Mouse (Mus musculus) inflammation-experienced regulatory T-cells, adult 6 months (primary cell): ENCODE results near the gene Erc2. TPM values are rescaled to one million over a fixed set of nuclear protein-coding genes. Genes with fewer than 3 reads are reported as not detected.

Experiments
- ATAC-seq: one replicate; pipeline ENCODE4 v1.8.0; 2017
- polyA plus RNA-seq, 3 experiments: library from polyadenylated mRNA; unstranded; fragments of 100-300 nt; shearing (Covaris generic); gene quantifications; one replicate each; pipeline ENCODE4 v1.2.1; 2017

Erc2 gene
- polyA plus RNA-seq, 3 experiments from 2014 or later, result 0.27 TPM; not detected in 2

DNA sequence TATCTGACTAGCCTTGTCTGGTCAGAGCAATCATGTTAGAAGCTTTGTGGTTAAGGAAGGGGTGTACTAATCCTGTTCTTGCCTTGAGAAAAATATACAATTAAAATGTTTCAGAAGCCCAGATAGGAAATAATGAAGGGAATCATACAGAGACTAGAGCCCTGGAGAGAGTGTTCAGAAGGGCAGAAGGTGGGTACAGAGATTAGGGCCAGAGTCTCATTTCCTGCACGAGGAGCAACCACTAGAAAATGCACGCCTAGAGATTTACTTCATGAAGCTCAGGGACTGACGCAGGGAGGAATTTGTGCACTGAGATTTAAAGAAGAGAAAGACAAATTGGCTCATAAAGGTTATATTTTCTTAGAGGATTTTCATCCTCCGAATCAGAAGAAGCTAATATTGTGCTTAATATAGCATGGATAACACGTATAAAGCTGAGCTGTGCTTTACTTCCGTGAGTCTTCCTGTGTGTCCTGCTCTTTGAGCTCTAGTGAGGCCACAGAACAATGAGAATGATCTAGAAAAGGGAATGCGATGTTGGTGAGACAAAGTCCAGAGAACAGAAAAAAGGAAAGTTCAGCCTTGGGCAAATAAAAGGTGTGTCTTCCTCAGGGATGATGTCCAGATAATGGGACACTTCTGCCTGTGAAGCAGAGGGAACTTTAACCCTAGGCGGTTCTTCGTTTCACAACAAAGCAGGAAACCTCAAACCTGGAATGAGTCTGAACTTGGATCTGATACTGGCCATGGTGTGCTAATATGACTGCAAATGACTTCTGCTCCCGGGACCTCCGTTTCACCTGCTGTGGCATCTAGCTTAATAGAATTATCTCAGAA, 45.0 kb downstream of the Erc2 start:
- ATAC-seq, result no peak

- ATAC-seq, result no peak
Observed at GRCm38 (mm10) chr14:27668151-27668550, 45.9 kb downstream of the Erc2 start.

- ATAC-seq, result no peak
Observed at GRCm38 (mm10) chr14:27669939-27670338, 47.7 kb downstream of the Erc2 start.

- ATAC-seq, result no peak
Observed at GRCm38 (mm10) chr14:27672761-27673160, 50.5 kb downstream of the Erc2 start.

- no peak for ATAC-seq
Observed at GRCm38 (mm10) chr14:27674096-27674495, 51.9 kb downstream of the Erc2 start.

DNA sequence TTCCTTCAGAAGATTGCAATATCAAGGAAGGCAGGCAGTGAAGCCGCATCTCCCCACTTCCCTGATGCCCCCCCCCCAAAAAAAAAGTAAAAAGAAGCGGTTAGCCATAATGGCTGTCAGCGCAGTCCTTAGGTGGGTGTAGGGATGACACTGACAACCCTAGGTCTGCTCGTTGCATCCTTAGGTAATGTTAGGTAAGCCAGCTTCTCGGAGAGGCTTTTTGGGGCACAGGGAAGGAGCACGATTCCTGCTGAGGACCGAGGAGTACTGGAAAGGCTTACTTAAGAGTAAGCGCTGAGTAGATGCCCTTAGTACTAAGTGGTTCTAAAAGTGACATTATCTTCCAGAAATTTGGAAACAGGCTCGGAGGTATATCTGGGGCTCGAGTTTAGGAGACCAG, 52.3 kb downstream of the Erc2 start:
- ATAC-seq, result no peak

DNA sequence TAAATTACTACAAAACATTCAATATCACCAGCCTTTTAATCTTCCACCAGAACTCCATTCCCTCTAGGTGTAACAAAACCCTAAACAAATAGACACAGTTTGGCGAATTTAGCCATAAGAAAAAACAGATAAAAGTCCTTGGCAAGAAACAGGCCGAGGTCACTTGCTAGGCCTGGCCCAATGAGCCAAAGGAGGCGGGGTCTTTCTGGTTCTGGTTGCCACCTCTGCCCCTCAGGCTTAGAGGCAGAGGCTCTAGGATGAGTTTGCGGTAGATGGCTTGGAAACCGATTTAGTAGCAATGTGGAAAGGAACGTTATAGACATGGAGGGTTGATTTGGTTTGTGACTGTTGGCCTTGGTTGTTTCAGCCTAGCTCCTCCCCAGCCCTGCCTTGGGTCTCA, 52.8 kb downstream of the Erc2 start:
- ATAC-seq, result no peak

GRCm38 (mm10) chr14:27682368-27683052, 60.3 kb downstream of the Erc2 start:
- ATAC-seq, result no peak

GRCm38 (mm10) chr14:27695781-27696180, 73.6 kb downstream of the Erc2 start:
- no peak for ATAC-seq

GRCm38 (mm10) chr14:27717364-27717763, 95.1 kb downstream of the Erc2 start:
- ATAC-seq, result no peak

DNA sequence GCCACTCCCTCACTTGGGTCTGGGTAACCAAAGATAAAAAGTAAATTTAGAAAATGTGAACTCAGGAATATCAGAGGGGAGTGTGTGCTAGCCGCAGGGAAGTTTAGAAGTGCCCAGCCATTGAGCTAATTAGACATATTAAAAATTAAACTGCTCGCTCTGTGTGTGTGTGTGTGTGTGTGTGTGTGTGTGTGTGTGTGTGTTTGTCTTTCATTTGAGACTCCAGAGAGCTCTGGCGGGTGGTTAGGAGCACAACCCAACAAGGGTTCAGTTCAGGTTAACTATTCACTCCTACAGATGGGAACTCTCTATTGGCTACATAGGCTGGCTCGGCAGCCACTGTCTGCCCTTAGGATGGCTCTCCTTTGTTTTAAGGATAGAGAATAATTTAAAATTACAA, 97.4 kb downstream of the Erc2 start:
- no peak for ATAC-seq

GRCm38 (mm10) chr14:27720944-27721343, 98.7 kb downstream of the Erc2 start:
- ATAC-seq, result no peak

GRCm38 (mm10) chr14:27721759-27722158, 99.5 kb downstream of the Erc2 start:
- no peak for ATAC-seq

- ATAC-seq, result no peak
Observed at GRCm38 (mm10) chr14:27727541-27727940, 105.3 kb downstream of the Erc2 start.

DNA sequence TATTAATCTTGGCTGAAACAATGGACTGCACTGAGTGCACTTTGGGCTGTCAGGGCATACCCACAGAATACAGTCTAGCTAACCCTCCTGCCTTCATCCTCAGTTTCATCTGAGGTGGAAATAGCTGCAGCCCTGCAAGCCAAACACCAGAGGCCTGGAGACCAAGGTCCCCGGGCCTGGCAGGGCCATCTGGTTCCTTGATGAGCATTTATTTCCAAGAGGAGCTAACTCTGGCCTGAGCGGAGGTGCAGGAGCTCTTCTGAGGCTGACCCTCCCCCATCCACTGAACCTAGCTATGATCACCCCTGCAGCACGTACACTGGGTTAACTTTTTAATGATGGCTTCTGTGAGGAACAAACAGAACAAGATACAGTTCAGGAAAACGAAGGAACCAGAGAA, 108.9 kb downstream of the Erc2 start:
- no peak for ATAC-seq

GRCm38 (mm10) chr14:27739436-27739835, 117.2 kb downstream of the Erc2 start:
- ATAC-seq, result no peak

DNA sequence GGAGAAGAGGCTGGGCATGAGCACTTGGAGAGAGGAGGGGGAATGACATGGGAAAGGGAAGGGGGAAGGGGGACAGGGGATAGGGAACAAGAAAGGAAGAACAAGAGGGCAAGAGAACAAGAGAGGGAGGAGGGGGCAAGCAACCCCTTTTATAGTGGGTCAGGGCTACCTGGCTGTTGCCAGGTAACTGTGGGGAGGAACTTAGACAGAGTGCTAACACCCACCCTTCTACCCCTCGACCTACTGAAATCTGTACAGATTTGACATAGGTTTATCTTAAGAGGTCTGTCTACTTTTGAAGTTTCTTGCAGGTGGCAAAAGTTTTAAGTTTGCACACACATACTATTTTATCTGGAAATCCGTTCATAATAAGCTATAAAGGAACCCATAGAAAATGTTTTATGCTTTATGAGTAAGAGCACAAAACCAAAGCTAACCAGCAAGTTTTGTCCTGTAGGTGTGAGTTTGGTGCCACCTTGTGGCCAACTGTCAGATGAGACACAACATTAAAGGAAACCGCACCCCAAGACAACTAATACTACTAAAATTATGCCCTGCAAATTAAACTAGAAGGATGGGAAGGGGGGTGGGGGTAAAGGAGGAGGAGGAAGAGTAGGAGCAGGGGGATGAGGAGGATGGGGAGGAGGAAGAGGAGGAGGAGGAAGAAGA, 119.2 kb downstream of the Erc2 start:
- ATAC-seq, result no peak

DNA sequence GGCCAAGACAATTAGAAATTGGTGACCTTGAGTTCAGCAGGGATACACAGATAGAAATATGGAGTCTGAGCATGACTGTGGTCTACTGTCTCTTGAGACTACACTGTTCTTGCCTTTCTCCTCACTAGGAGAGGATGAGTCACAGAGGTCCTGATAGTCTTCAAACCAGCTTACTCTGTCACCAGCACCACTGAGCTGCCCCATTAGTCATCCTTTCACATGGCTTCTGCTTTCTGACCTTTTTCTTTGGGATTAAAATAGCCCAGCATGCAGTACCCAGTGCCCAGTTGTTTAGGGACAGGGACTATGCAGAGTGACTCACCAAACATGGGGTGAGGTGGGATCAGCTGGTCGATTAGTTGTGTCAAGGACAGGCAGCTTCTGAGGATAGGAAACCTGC, 132.1 kb downstream of the Erc2 start:
- no peak for ATAC-seq

DNA sequence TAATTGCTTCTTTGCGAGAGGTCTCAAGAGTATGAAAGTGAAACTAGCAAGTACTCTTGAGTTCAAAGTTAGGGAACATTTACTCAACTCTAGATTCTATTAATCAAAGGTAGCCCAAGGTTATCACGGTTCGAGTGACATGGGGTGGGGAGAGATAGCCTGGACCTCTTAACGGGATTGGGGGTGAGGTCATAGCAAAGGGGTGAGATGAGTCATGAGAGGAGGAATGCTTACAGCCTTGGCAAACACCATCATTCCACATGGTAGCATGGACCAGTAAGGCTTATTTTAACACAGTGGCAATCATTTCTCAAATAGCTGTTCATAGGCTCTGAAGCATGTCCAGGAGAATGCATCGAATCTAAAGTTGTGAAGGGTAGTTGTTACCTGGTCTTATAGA, 134.7 kb downstream of the Erc2 start:
- ATAC-seq, result no peak

DNA sequence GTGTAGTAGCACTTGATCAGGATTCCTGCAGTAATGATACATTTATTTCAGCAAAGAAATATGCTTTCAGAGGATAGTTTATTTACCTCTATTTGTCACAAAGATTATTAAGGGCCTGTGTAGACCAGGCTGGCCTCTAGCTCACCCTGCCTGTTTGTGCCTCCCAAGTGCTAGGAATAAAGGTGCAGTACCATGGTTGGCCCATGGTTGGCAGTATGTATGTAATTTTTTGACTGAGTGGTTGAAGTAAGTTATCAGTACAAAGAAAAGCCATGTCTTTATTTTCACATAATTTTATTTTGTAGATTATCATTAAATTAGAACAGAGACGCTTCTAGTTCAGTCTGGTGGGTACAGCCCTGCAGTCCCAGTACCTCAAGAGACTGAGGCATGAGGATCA, 136.0 kb downstream of the Erc2 start:
- no peak for ATAC-seq

- no peak for ATAC-seq
Observed at GRCm38 (mm10) chr14:27759069-27759628, 136.9 kb downstream of the Erc2 start.

DNA sequence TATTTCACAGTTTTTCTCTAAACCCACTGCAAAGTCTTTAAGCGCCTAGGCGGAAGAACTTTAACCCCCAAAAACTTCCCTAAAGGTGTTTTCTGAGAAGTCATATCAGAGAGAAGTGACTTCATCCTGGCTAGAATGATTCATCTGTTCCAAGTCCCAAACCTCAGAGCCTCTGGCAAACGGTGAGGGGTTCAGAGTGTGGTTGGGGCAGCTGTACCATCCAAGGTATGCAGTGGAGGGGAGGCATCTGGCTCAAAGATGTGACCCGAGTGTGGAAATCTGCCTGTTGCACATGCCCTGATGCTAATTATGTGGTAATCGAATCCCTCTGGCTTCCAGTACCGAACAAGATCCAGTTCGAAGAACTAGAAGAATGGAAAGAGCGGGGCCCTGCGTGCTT, 137.8 kb downstream of the Erc2 start:
- ATAC-seq, result no peak

- ATAC-seq, result no peak
Observed at GRCm38 (mm10) chr14:27775367-27775766, 153.1 kb downstream of the Erc2 start.
